Mouse (Mus musculus) liver, embryonic 11.5 days (tissue): Measurements from ENCODE around the gene Osbp. TPM values are rescaled to one million over a fixed set of nuclear protein-coding genes. Genes with fewer than 3 reads are reported as not detected.

Experiments used
- ATAC-seq: fragments of 200-750 bp; cut with Nextera tagmentation; replicated peaks from 2 replicates; pipeline ENCODE4 v1.8.0; 2017; ENCODE audit warnings: moderate number of reproducible peaks, mild to moderate bottlenecking, moderate TSS enrichment, moderate library complexity; ENCODE audit not compliant: low FRiP score
- DNase-seq: peaks from one replicate; pipeline ENCODE4 v3.0.0-alpha.2; 2017; ENCODE audit warnings: low spot score
- H3K27ac ChIP-seq: fragments of 300-500 bp; sonication (generic); 2 replicates; pipeline ENCODE4 v1.5.1; 2014; ENCODE audit warnings: mild to moderate bottlenecking, low read depth, low read length, control low read depth
- H3K27me3 ChIP-seq: fragments of 300-500 bp; sonication (generic); replicated peaks from 2 replicates; pipeline ENCODE4 v1.6.1; 2014; ENCODE audit warnings: low read length, mixed read lengths; ENCODE audit not compliant: control insufficient read depth, insufficient read depth
- H3K36me3 ChIP-seq: fragments of 300-500 bp; sonication (generic); 2 replicates; pipeline ENCODE4 v1.6.1; 2014; ENCODE audit warnings: mild to moderate bottlenecking, low read length, moderate library complexity, mixed read lengths; ENCODE audit not compliant: control insufficient read depth, insufficient read depth
- H3K4me1 ChIP-seq: fragments of 300-500 bp; sonication (generic); replicated peaks from 2 replicates; pipeline ENCODE4 v1.6.1; 2014; ENCODE audit warnings: low read length, mixed read lengths; ENCODE audit not compliant: control insufficient read depth, insufficient read depth
- H3K4me2 ChIP-seq: fragments of 300-500 bp; sonication (generic); 2 replicates; pipeline ENCODE4 v1.6.1; 2014; ENCODE audit warnings: mild to moderate bottlenecking, control low read depth, moderate library complexity
- H3K4me3 ChIP-seq: fragments of 300-500 bp; sonication (generic); 2 replicates; pipeline ENCODE4 v1.5.1; 2014; ENCODE audit warnings: low read depth, low read length, control low read depth
- H3K9ac ChIP-seq: fragments of 300-500 bp; sonication (generic); 2 replicates; pipeline ENCODE4 v1.6.1; 2014; ENCODE audit warnings: low read depth, low read length, control low read depth
- H3K9me3 ChIP-seq: fragments of 300-500 bp; sonication (generic); 2 replicates; pipeline ENCODE4 v1.6.1; 2016; ENCODE audit warnings: low read length, inconsistent platforms, mixed read lengths; ENCODE audit not compliant: control insufficient read depth
- WGBS: fragments of 180-500 bp; shearing (Covaris S2); extraction: QIAGEN DNeasy Blood & Tissue Kit; methylation state at CpG from one replicate; pipeline ENCODE4 v1.1.7; 2014; 5-methylcytosine and 5-hydroxymethylcytosine counted together
- microRNA-seq: library from miRNA; unstranded; fragments of <30 nt; microRNA quantifications from one replicate; pipeline ENCODE4, GENCODE M21; 2017; ENCODE audit warnings: borderline number of aligned reads
- polyA plus RNA-seq: library from polyadenylated mRNA; unstranded; fragments of >200 nt; fragmentation: Nextera tagmentation; extraction: Ambion mirVana; gene quantifications from 2 replicates; pipeline ENCODE4 v1.2.1, GENCODE M21; 2014

Gene Osbp
- polyA plus RNA-seq, 1 experiment from 2014 or later, result 6.8 TPM

- Histone ChIP-seq H3K4me2 (no peak within 1 kb of the TSS), H3K9me3 (no peaks in the 10 kb centered on the region), H3K27me3 (no peaks in the 10 kb centered on the region), H3K27ac (no peak within 1 kb of the TSS), H3K4me1 (no peaks in the 10 kb centered on the region), H3K9ac (no peak within 1 kb of the TSS), H3K36me3 (no peaks in the 10 kb centered on the region), H3K4me3 (no peak within 1 kb of the TSS)
- 63% methylated on average over 2 of the region's 2 CpGs for WGBS
- ATAC-seq, result no peak
- no peak for DNase-seq
Observed at GRCm38 (mm10) chr19:12041217-12041616, 75.5 kb downstream of the Osbp start, which contains the start of gene Olfr1423. TSS of gene Olfr1423 (minus strand) at chr19:12041317.

- H3K4me2 ChIP-seq, result no peak overlapping the region
- no peaks in the 10 kb centered on the region for H3K36me3 ChIP-seq
- ATAC-seq (no peak), DNase-seq (no peak)
- no peaks in the 10 kb centered on the region for H3K27me3 ChIP-seq
- no peak overlapping the region for H3K27ac ChIP-seq
- H3K9me3 ChIP-seq, result no peaks in the 10 kb centered on the region
- no peaks in the 10 kb centered on the region for H3K4me1 ChIP-seq
- WGBS, result 82% methylated on average over 5 of the region's 5 CpGs
- no peak overlapping the region for H3K9ac ChIP-seq
- H3K4me3 ChIP-seq, result no peak overlapping the region
Observed at GRCm38 (mm10) chr19:12043163-12043562, 77.4 kb downstream of the Osbp start.

Small RNA genes lying within 50 kb of the gene (microRNA-seq; reads per million reads assigned to microRNA genes)
- gene Mir6994, result 11.3 reads per million, percentile 24 among the genes with 10 or more reads in this experiment

Other genes starting within 250 kb of the Osbp start
- gene Gif, start 218.4 kb upstream of the Osbp start, polyA plus RNA-seq, result not detected in 2 replicates
- 72.8 and 76.5 TPM in 2 replicates for gene Mrpl16, start 195.6 kb upstream of the Osbp start, polyA plus RNA-seq
- gene Stx3, start 146.5 kb upstream of the Osbp start, polyA plus RNA-seq, result 5.0 and 7.0 TPM in 2 replicates
- gene Olfr1417, start 126.7 kb upstream of the Osbp start, polyA plus RNA-seq, result not detected in 2 replicates
- gene Olfr1418, start 104.9 kb upstream of the Osbp start, polyA plus RNA-seq, result not detected in 2 replicates
- gene Olfr1419, start 90.8 kb upstream of the Osbp start, polyA plus RNA-seq, result not detected in 2 replicates
- 0.14 TPM in 1 of 2 replicates, not detected in the other for gene Olfr1420, start 79.4 kb upstream of the Osbp start, polyA plus RNA-seq
- 21.7 and 24.3 TPM in 2 replicates for gene Patl1, start 53.5 kb upstream of the Osbp start, polyA plus RNA-seq
- 0.03 and 0.06 TPM in 2 replicates for gene Olfr1423, start 75.4 kb downstream of the Osbp start, polyA plus RNA-seq
- 0.17 TPM in 1 of 2 replicates, not detected in the other for gene Olfr1424, start 96.7 kb downstream of the Osbp start, polyA plus RNA-seq
- not detected in 2 replicates for gene Olfr1425, start 111.8 kb downstream of the Osbp start, polyA plus RNA-seq
- gene Olfr1426, start 126.1 kb downstream of the Osbp start, polyA plus RNA-seq, result not detected in 2 replicates
- gene Olfr1427, start 137.4 kb downstream of the Osbp start, polyA plus RNA-seq, result not detected in 2 replicates
- gene Olfr1428, start 150.0 kb downstream of the Osbp start, polyA plus RNA-seq, result not detected in 2 replicates
- gene Olfr76, start 157.3 kb downstream of the Osbp start, polyA plus RNA-seq, result 0.05 TPM in 1 of 2 replicates, not detected in the other
- not detected in 2 replicates for gene Olfr1555-ps1, start 204.2 kb downstream of the Osbp start, polyA plus RNA-seq
- not detected in 2 replicates for gene Olfr1431, start 234.7 kb downstream of the Osbp start, polyA plus RNA-seq